Mouse (Mus musculus) heart, embryonic 16.5 days (tissue): Measurements from ENCODE around the gene Atp8b3. TPM values are rescaled to one million over a fixed set of nuclear protein-coding genes. Genes with fewer than 3 reads are reported as not detected.

Experiments
- polyA plus RNA-seq: library from polyadenylated mRNA; unstranded; fragments of >200 nt; fragmentation: Nextera tagmentation; extraction: Ambion mirVana; gene quantifications from 2 replicates; pipeline ENCODE4 v1.2.1, GENCODE M21; 2015

The Atp8b3 gene
- polyA plus RNA-seq, 1 experiment from 2014 or later = 0.03 TPM

Other genes with a start within 250 kb of the Atp8b3 start
- 536 and 549 TPM in 2 replicates for gene Rps15, start 246.7 kb downstream of the Atp8b3 start, polyA plus RNA-seq
- 1.5 TPM in 2 replicates for gene Apc2, start 243.1 kb downstream of the Atp8b3 start, polyA plus RNA-seq
- gene 2310011J03Rik, start 218.6 kb downstream of the Atp8b3 start, polyA plus RNA-seq = 33.5 and 35.8 TPM in 2 replicates
- 1.6 and 1.9 TPM in 2 replicates for gene Pcsk4, start 209.6 kb downstream of the Atp8b3 start, polyA plus RNA-seq
- 1.8 and 2.6 TPM in 2 replicates for gene Reep6, start 209.2 kb downstream of the Atp8b3 start, polyA plus RNA-seq
- 15.5 and 16.0 TPM in 2 replicates for gene Adamtsl5, start 190.7 kb downstream of the Atp8b3 start, polyA plus RNA-seq
- 0.07 and 0.14 TPM in 2 replicates for gene Plk5, start 182.7 kb downstream of the Atp8b3 start, polyA plus RNA-seq
- 2.8 TPM in 2 replicates for gene Mex3d, start 151.5 kb downstream of the Atp8b3 start, polyA plus RNA-seq
- 136 and 155 TPM in 2 replicates for gene Mbd3, start 139.6 kb downstream of the Atp8b3 start, polyA plus RNA-seq
- 1,492 and 1,877 TPM in 2 replicates for gene Uqcr11, start 132.3 kb downstream of the Atp8b3 start, polyA plus RNA-seq
- 41.9 and 47.0 TPM in 2 replicates for gene Tcf3, start 105.5 kb downstream of the Atp8b3 start, polyA plus RNA-seq
- not detected in 2 replicates for gene Onecut3, start 44.3 kb downstream of the Atp8b3 start, polyA plus RNA-seq
- gene Rexo1, start 22.4 kb upstream of the Atp8b3 start, polyA plus RNA-seq = 15.0 and 16.5 TPM in 2 replicates
- gene Klf16, start 38.2 kb upstream of the Atp8b3 start, polyA plus RNA-seq = 5.8 and 6.0 TPM in 2 replicates
- 79.5 and 91.7 TPM in 2 replicates for gene Abhd17a, start 51.2 kb upstream of the Atp8b3 start, polyA plus RNA-seq
- 60.1 and 68.4 TPM in 2 replicates for gene Scamp4, start 63.7 kb upstream of the Atp8b3 start, polyA plus RNA-seq
- gene Adat3, start 63.8 kb upstream of the Atp8b3 start, polyA plus RNA-seq = 3.5 and 4.0 TPM in 2 replicates
- gene Gm49322, start 66.9 kb upstream of the Atp8b3 start, polyA plus RNA-seq = 2.2 and 2.8 TPM in 2 replicates
- 50.7 and 103 TPM in 2 replicates for gene Csnk1g2, start 83.7 kb upstream of the Atp8b3 start, polyA plus RNA-seq
- 41.7 and 58.2 TPM in 2 replicates for gene Btbd2, start 117.9 kb upstream of the Atp8b3 start, polyA plus RNA-seq
- 82.1 and 92.8 TPM in 2 replicates for gene Mknk2, start 139.0 kb upstream of the Atp8b3 start, polyA plus RNA-seq
- 29.0 and 33.4 TPM in 2 replicates for gene Mob3a, start 162.9 kb upstream of the Atp8b3 start, polyA plus RNA-seq
- 11.2 and 13.2 TPM in 2 replicates for gene Izumo4, start 163.1 kb upstream of the Atp8b3 start, polyA plus RNA-seq
- 45.7 and 49.5 TPM in 2 replicates for gene Ap3d1, start 203.1 kb upstream of the Atp8b3 start, polyA plus RNA-seq
- gene Dot1l, start 216.1 kb upstream of the Atp8b3 start, polyA plus RNA-seq = 18.8 and 19.2 TPM in 2 replicates